Mouse (Mus musculus): ENCODE data around the gene Cavin3.

- TF ChIP-seq MAFK (IDR thresholded peaks at IDR 0.05; ENCODE audit: insufficient read depth, low read depth, low read length) (no peak), ZNF384 (IDR thresholded peaks at IDR 0.05; ENCODE audit: low read depth, low read length) (no peak), ZC3H11A (IDR thresholded peaks at IDR 0.05; ENCODE audit: borderline replicate concordance, low read depth, low read length) (no peak)
Measured at GRCm38 (mm10) chr7:105498854-105499492, 16.9 kb upstream of the Cavin3 start.

Measured in ES-E14 (cell line).